Mouse (Mus musculus): ENCODE data around the gene Cenpj. TPM values are rescaled to one million over a fixed set of nuclear protein-coding genes. Genes with fewer than 3 reads are reported as not detected.

The Cenpj gene
- polyA plus RNA-seq, 1 experiment from 2014 or later = 7.1 TPM

DNA sequence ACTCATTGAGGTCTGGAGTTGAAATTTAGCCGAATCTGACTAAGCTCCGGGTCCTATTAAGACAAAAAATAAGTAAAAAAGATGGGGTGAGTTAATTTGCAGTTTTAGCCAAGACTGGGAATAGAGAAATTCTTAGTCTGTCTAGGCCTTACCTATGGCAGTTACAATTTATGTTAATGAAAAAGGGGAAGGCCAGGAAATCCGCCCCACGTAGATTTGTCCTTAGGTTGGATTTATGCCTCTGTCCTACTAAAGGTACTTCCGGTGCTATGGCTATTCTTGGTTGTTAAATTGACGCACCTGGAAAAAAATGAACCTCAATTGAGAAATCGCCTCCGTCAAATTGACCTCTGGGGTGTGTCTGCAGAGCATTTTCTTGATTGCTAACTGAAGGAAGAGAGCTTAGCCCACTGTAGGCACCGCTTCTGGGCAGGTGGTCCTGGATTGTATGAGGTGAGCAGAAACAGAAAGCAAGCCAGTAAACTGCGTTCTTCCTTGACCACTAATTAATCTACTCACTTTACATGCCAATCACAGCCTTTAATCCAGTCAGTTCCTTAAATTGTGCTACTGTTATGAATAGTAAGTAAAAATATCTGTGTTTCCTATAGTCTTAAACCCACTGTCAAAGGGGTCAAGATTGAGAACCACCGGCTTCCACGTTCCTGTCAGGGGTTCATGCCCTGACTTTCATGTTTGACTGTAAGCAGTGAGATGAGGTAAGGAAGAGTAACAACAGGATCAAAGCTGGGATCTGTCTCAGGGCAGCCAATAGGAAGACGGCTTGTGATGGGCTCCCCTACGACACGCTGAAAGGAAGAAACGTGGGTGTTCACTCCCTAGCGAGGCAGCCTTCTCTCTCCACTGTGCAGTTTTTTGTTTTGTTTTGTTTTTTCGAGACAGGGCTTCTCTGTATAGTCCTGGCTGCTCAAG lies 1.0 kb upstream of the Cenpj start:
- no peak overlapping the region; the same call in 1 of the 2 replicates for H3K9ac ChIP-seq
- H3K4me1 ChIP-seq (replicated peaks) = no peaks in the 10 kb centered on the region
- H3K4me3 ChIP-seq (replicated peaks) = peak overlapping the region; percentile 65
- no peak for ATAC-seq
- no peaks in the 10 kb centered on the region for H3K36me3 ChIP-seq
- no peaks in the 10 kb centered on the region for H3K27me3 ChIP-seq (replicated peaks)
- H3K9me3 ChIP-seq = no peaks in the 10 kb centered on the region
- 69% methylated on average over 18 of the region's 18 CpGs for WGBS
- H3K4me2 ChIP-seq (replicated peaks) = peak overlapping the region; percentile 77
- H3K27ac ChIP-seq = no peak overlapping the region

DNA sequence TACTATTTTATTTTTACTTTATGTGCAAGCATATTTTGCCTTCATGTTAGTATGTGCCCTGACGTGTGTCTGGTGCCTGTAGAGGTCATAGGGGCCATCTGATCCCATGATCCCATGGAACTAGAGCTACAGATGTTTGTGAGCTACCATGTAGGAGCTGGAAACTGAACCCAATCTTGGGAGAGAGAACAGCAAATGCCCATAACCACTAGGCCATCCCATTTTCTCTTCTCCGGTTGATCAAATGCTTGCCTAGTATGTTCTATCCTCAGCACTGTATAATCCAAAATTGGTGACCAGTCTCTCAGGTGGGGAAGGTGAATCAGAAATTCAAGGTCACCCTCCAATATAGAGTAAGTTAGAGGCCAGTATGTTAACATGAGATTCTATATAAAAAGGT lies 2.7 kb downstream of the Cenpj start:
- Histone ChIP-seq H3K9me3 (no peaks in the 10 kb centered on the region), H3K27me3 (replicated peaks) (no peaks in the 10 kb centered on the region), H3K4me1 (replicated peaks) (no peaks in the 10 kb centered on the region), H3K9ac (no peak overlapping the region), H3K36me3 (no peaks in the 10 kb centered on the region), H3K27ac (no peak overlapping the region), H3K4me3 (replicated peaks) (no peak overlapping the region), H3K4me2 (replicated peaks) (no peak overlapping the region)
- no peak for ATAC-seq
- WGBS = 77% methylated on average over 2 of the region's 2 CpGs

- Histone ChIP-seq H3K4me2 (replicated peaks) (peak overlapping the region; percentile 78), H3K9me3 (no peaks in the 10 kb centered on the region), H3K36me3 (no peaks in the 10 kb centered on the region), H3K4me3 (replicated peaks) (peak overlapping the region; percentile 90), H3K27me3 (replicated peaks) (no peaks in the 10 kb centered on the region), H3K4me1 (replicated peaks) (no peaks in the 10 kb centered on the region), H3K9ac (peak overlapping the region; percentile 72), H3K27ac (peak overlapping the region; percentile 61)
- ATAC-seq = peak; percentile 98
- under 1% methylated on average over 59 of the region's 59 CpGs for WGBS
These were observed 3.7 kb downstream of the Cenpj start for GRCm38 (mm10) chr14:56571310-56572093.

GRCm38 (mm10) chr14:56569041-56569440 lies 6.2 kb downstream of the Cenpj start:
- no peak overlapping the region for H3K27ac ChIP-seq
- no peak overlapping the region for H3K4me2 ChIP-seq (replicated peaks)
- H3K4me3 ChIP-seq (replicated peaks) = no peak overlapping the region
- no peak for ATAC-seq
- no peak overlapping the region for H3K9ac ChIP-seq
- H3K27me3 ChIP-seq (replicated peaks) = no peaks in the 10 kb centered on the region
- no peaks in the 10 kb centered on the region for H3K4me1 ChIP-seq (replicated peaks)
- 85% methylated on average over 4 of the region's 4 CpGs for WGBS
- no peaks in the 10 kb centered on the region for H3K36me3 ChIP-seq
- H3K9me3 ChIP-seq = no peaks in the 10 kb centered on the region

- 65% methylated on average over 7 of the region's 7 CpGs for WGBS
- H3K27ac ChIP-seq = no peak overlapping the region
- H3K4me2 ChIP-seq (replicated peaks) = no peak overlapping the region
These were observed 7.7 kb downstream of the Cenpj start for GRCm38 (mm10) chr14:56567476-56567875.

DNA sequence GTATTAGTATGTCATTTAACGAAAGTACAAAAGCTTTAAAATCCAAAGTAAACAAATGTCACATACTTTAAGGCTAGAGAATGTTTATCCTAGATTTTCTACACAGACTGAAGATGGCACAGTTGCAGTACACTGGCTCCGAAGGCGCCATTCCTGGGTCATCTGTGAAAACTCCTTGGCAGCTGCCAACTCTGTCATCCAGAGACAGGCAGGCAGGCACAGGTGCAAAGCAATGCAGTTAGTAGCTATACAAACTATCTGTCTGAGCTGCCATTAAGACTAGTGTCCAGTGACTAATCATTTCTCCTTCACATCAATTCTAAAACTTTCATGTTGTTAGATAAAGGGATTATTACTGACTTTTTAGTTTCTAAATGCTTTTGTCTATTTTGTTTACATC lies 16.1 kb downstream of the Cenpj start:
- no peaks in the 10 kb centered on the region for H3K4me1 ChIP-seq (replicated peaks)
- 80% methylated on average over 3 of the region's 3 CpGs for WGBS
- no peak overlapping the region for H3K4me2 ChIP-seq (replicated peaks)
- H3K36me3 ChIP-seq = 0 out of 2 replicates have a peak, but pooled peaks cover 3% of the 10 kb centered on the region
- no peaks in the 10 kb centered on the region for H3K9me3 ChIP-seq
- no peaks in the 10 kb centered on the region for H3K27me3 ChIP-seq (replicated peaks)
- no peak overlapping the region for H3K27ac ChIP-seq
- H3K9ac ChIP-seq = no peak overlapping the region
- no peak overlapping the region for H3K4me3 ChIP-seq (replicated peaks)
- ATAC-seq = no peak

More at GRCm38 (mm10) chr14:56567476-56567875, 7.7 kb downstream of the Cenpj start:
- Histone ChIP-seq H3K9me3 (no peaks in the 10 kb centered on the region), H3K4me1 (replicated peaks) (no peaks in the 10 kb centered on the region), H3K9ac (no peak overlapping the region), H3K4me3 (replicated peaks) (no peak overlapping the region), H3K36me3 (no peaks in the 10 kb centered on the region), H3K27me3 (replicated peaks) (no peaks in the 10 kb centered on the region)
- no peak for ATAC-seq

- H3K4me3 ChIP-seq (replicated peaks) = no peak overlapping the region
- H3K36me3 ChIP-seq = 0 out of 2 replicates have a peak, but pooled peaks cover 9% of the 10 kb centered on the region
- H3K4me1 ChIP-seq (replicated peaks) = no peaks in the 10 kb centered on the region
- no peak overlapping the region for H3K9ac ChIP-seq
- 95% methylated on average over 2 of the region's 2 CpGs for WGBS
- H3K27ac ChIP-seq = no peak overlapping the region
- no peak for ATAC-seq
- H3K4me2 ChIP-seq (replicated peaks) = no peak overlapping the region
- no peaks in the 10 kb centered on the region for H3K9me3 ChIP-seq
- no peaks in the 10 kb centered on the region for H3K27me3 ChIP-seq (replicated peaks)
These were observed 20.5 kb downstream of the Cenpj start for GRCm38 (mm10) chr14:56554716-56555115.

DNA sequence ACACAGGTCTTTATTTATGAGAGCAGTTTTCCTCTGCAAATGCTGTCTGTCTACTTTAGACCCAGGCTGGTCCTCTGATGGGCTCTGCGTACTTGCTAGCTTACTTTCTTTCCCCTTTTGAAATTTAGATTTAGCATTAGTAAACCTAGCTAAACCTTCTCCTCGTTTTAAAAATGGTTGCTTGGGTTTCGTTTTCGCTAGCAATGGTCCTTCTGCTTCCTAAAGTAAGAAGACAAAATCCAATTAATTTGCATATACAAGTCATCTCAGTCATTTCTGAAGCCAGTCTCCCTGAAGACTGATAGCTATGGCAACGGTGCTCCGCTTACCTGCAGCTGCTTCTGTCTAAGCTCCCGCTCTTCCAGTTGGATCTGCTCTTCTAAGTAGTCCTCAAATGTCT lies 21.9 kb downstream of the Cenpj start:
- Histone ChIP-seq H3K4me3 (replicated peaks) (no peak overlapping the region), H3K4me1 (replicated peaks) (no peaks in the 10 kb centered on the region)

DNA sequence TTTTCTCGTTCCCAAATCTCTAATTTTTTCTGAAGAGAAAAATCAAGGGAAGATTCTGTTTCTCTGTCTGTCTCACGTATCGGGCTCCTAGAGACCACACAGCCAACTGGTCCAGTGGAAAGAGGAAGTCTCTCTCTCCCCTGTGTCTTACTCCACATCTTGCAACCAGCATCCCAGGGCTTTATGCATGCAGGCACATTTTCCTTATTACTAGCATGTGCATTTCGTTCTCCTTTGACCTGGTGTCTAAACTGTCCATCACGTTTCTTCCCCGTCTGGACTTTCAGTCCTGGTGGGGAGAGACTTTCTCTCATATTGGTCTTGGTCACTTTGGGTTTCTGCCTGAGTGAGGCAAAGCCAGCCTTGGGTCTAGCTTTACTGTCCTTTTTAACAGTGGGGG lies 22.3 kb downstream of the Cenpj start:
- no peak for ATAC-seq
- H3K9ac ChIP-seq = no peak overlapping the region

More for the DNA sequence above, 21.9 kb downstream of the Cenpj start:
- 0 out of 2 replicates have a peak, but pooled peaks cover 9% of the 10 kb centered on the region for H3K36me3 ChIP-seq
- H3K9ac ChIP-seq = no peak overlapping the region
- no peaks in the 10 kb centered on the region for H3K9me3 ChIP-seq
- ATAC-seq = no peak
- no peak overlapping the region for H3K4me2 ChIP-seq (replicated peaks)
- no peaks in the 10 kb centered on the region for H3K27me3 ChIP-seq (replicated peaks)
- 94% methylated on average over 7 of the region's 7 CpGs for WGBS
- no peak overlapping the region for H3K27ac ChIP-seq

DNA sequence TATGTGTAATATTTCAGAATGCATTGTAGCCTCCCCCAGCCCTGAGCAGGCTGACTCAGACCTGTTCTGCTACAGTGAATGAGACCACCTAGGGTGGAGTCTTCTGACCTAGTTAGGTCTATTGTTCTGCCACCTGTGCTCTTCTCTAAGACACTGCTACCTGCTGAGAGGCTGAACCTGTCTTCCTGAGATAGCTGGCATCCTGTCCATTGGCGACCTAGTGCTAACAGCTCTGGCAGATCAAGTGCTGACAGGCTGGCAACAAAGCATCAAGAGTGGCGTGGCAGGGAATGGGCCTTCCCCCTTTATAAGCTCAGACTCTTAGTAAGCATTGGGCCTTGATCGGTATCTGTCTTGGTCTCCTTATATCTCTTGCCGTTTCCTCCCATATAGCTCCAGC lies 24.3 kb downstream of the Cenpj start:
- no peaks in the 10 kb centered on the region for H3K9me3 ChIP-seq
- H3K4me2 ChIP-seq (replicated peaks) = no peak overlapping the region
- H3K9ac ChIP-seq = no peak overlapping the region
- 92% methylated on average over 4 of the region's 4 CpGs for WGBS
- ATAC-seq = no peak
- H3K4me3 ChIP-seq (replicated peaks) = no peak overlapping the region
- H3K36me3 ChIP-seq = 0 out of 2 replicates have a peak, but pooled peaks cover 7% of the 10 kb centered on the region
- H3K4me1 ChIP-seq (replicated peaks) = no peaks in the 10 kb centered on the region
- H3K27ac ChIP-seq = no peak overlapping the region
- H3K27me3 ChIP-seq (replicated peaks) = no peaks in the 10 kb centered on the region

More for the DNA sequence above, 22.3 kb downstream of the Cenpj start:
- no peak overlapping the region for H3K4me3 ChIP-seq (replicated peaks)
- H3K27ac ChIP-seq = no peak overlapping the region
- WGBS = 95% methylated on average over 6 of the region's 6 CpGs
- no peaks in the 10 kb centered on the region for H3K4me1 ChIP-seq (replicated peaks)
- no peaks in the 10 kb centered on the region for H3K9me3 ChIP-seq
- 0 out of 2 replicates have a peak, but pooled peaks cover 9% of the 10 kb centered on the region for H3K36me3 ChIP-seq
- H3K4me2 ChIP-seq (replicated peaks) = no peak overlapping the region
- no peaks in the 10 kb centered on the region for H3K27me3 ChIP-seq (replicated peaks)

DNA sequence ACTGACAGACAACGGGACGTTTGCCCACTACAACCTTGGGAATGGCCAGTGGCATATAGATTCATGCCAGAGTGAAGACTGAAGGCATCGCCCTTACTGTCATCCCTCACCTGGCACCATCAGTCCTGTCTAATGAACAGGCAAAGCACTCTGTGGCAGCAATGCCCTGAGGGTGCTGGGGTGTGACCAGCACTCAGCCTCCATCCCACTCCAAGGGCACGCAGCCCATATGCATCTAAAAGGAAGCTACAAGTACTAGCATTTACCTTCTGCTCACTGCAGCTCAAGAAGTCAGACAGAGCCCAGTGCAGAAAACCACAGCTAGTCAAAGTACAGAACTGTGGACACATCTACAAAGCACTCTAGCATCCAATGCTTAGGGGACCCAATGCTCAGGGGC lies 29.7 kb downstream of the Cenpj start:
- 93% methylated on average over 4 of the region's 4 CpGs for WGBS
- Histone ChIP-seq H3K4me3 (replicated peaks) (no peak overlapping the region), H3K27me3 (replicated peaks) (no peaks in the 10 kb centered on the region), H3K4me2 (replicated peaks) (no peak overlapping the region), H3K27ac (no peak overlapping the region), H3K9me3 (no peaks in the 10 kb centered on the region), H3K4me1 (replicated peaks) (no peaks in the 10 kb centered on the region), H3K36me3 (no peaks in the 10 kb centered on the region), H3K9ac (no peak overlapping the region)
- no peak for ATAC-seq

DNA sequence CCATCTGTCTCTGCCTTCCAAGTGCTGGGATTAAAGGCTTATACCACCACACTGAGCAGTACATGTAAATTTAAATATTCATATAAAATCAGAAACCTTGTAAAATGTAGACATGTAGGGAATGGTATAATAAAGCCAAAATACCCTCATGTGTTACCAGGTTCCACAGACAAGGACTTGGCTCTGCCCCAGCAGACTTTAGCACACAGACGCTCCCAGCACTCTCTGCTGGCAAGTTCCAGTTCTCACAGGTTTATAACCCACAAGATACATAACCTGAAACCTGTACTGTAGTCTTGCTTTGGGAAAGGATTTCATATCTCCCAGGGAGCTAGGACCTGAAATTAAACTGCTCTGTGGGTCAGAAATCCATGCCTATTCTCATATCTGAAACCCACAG lies 30.3 kb downstream of the Cenpj start:
- H3K9me3 ChIP-seq = no peaks in the 10 kb centered on the region
- ATAC-seq = no peak
- no peak overlapping the region for H3K4me2 ChIP-seq (replicated peaks)
- H3K9ac ChIP-seq = no peak overlapping the region
- no peak overlapping the region for H3K27ac ChIP-seq
- no peaks in the 10 kb centered on the region for H3K36me3 ChIP-seq
- no peaks in the 10 kb centered on the region for H3K27me3 ChIP-seq (replicated peaks)
- H3K4me1 ChIP-seq (replicated peaks) = no peaks in the 10 kb centered on the region
- WGBS = 81% methylated on average over 1 of the region's 1 CpGs
- no peak overlapping the region for H3K4me3 ChIP-seq (replicated peaks)
